Mouse (Mus musculus): Measurements from ENCODE around the gene Crxos.
"Not testable (repeated sequence)": the region's sequence is repeated elsewhere in the genome, so short reads cannot be mapped to it uniquely, and the experiment has no call there.

Crxos gene

DNA sequence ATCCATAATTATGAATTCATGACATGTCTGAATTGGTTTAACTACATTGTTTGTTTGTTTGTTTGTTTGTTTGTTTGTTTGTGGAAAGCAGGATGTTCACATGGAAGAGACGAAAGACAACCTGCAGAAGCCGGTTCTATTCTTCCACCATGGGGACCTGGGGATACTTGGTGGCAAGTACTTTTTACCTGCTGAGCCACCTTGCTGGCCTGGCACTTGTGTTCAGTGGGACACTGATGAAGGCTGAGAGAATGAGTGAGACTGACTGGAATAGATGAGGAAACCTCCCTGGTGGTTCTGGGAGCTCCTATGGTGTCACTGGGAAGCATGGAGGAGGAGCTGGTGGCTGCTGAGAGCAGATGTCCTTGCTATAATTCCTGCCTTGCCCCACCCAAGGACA is at the start of gene Crxos:
Gene Crxos, plus strand, starts transcription at position 301 of the 400 bp plus-strand sequence.
- no peak for DNase-seq

- DNase-seq = no peak
Measured at GRCm38 (mm10) chr7:15839578-15839977, 42.8 kb upstream of the Crxos start, which contains the start of gene Obox6. TSS of gene Obox6 (minus strand) at chr7:15839678.

DNA sequence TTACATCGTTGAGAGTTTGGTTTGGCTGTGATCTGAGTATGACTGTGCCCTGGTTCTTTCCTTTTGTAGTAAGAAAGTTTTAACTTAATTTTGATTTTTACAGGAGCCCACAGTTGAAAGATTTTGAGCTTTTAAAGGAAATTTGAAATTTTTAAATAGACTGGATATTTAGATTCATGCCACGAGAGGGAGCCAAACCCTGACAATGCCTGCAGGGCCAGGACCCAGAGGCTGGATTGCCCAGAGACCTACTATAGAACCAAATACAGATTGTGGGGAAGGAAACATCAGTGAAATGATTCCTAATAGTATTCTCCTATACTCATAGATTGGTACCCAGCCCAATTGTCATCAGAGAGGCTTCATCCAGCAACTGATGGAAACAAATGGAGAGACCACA is 22.8 kb upstream of the Crxos start:
- no peak for DNase-seq

DNA sequence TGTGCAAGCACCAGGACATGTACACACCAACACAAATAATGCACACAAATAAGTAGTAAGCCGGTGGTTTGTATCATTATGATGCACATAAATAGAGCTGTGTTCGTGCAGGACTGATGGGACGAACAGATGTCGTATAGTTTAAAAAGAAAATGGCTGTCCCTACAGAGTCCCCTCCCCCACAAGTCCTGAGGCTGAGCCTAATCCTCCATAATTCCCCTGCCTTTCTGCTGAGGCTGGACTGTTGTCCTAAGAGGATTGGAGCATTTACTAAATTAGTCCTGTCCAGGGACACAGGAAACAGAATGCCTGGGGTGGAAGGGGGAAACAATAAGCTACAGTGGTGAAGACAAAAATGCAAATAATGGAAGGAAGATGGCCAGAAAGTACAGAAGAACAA is 18.3 kb upstream of the Crxos start:
- no peak for DNase-seq

DNA sequence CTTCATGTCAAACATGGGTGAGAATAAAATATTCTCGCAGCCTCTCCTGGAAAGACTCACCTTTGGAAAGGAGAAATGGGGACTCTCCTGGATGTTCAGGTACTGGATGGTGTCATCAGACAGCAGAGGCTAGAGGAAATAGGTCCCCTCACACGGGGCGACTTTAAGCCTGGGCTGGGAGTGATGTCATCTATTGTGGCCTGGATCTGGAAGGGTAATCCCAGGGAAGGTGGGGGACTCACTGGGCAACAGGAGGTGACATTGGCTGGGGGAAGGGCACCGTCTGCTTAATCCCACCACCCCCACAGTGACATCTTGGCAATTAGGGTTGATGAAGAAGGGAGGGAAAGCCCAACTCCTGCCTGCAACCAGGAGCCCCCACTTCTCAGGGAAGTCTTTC is 2.7 kb upstream of the Crxos start, which contains the start of gene Crx:
Gene Crx, minus strand, starts transcription at position 213 of the 400 bp plus-strand sequence.
- DNase-seq = no peak

DNA sequence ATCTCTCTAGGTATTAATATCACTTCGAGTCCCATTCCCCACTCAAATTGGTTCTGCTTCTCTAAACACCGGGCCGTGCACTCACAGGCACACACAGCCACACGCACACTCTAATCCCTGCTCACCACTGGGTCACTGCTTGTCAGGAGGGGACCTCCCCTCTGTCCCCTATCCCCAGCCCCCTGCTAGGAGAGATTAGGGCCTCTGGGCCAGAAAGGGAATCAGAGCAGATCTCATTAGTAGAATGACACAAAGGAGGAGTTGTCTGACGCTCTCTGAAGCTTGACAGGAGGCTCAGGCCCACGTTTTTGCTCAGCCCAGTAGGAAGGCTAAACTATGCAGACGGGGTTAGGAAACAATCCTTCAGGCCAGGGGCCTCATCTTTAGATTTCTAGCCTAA is 1.0 kb upstream of the Crxos start:
- no peak for DNase-seq

GRCm38 (mm10) chr7:15881831-15882230 is 586 bp upstream of the Crxos start:
- no peak for DNase-seq

DNA sequence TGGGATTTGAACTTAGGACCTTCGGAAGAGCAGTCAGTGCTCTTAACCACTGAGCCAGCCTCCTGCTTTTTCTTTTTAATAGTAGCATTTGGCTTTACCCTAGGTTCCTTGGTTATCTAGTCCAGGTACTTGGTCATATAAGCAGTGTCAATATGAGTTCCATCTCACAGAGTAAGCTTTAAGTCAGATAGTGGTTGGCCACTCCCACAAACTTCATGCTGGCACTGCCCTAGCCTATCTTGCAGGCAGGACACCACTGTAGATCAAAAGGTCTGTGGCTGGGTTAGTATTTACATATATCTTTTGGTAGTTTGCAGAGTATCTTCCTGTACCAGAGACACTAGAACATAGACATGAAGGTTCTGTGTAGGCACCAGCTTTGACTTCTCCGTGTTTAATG is 1.7 kb downstream of the Crxos start:
- no peak for DNase-seq

DNA sequence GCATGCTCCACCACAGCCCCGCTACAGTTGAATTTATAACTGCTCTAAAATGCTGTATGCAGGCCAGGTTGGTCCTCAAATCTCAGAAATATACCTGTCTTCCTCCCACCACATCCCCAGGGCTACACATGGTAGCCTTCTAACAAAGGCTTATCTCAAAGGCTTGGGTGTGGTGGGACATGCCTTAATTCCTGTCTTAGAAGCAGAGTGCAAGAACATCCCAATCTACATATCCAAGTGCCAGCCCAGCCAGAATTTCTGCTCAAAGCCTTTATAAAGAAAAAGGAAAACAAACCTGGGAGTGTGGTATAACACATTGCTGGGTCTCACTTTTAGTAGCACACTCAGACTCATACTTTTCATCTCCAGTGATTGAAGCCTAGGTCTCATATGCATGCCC is 11.8 kb downstream of the Crxos start:
- DNase-seq = no peak

- DNase-seq = no peak
Measured at GRCm38 (mm10) chr7:15901366-15902048, 19.1 kb downstream of the Crxos start.

DNA sequence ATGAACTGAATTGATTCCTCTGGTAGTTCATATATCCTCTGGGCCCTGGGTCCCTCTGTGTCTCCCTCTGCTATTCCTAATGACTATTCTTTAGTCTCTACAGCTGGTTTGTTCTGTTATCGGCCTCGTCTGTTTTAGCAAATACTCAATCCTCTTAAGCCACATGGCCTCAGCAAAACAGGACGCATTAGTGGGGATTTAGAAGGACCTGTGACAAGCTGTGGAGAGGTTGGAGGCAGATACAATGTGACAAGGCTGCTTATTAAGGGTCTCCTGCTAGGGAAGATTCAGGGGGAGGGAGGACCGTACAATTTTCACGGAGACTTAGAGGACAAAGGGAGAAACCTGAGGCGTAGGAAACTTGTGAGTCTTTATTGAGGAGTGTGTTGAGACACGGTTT is 23.4 kb downstream of the Crxos start:
- DNase-seq = no peak

DNA sequence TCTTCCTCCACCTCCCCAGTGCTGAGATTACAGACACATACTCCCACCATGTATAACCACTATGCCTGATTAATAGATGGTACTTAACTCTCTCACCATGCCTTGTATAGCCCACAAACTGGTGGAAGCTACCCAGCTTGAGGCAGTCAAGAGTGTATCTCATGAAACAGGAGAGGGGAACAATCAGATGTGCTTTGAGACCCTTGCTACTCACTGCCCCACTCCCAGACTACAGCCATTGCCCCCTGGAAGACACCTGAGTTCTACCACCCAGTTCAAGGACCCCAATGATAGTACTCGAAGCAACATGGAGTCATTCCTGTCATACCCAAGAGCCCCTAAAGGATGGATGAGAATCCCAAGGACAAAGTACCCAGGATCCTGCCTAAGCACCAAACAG is 24.2 kb downstream of the Crxos start:
- no peak for DNase-seq

- DNase-seq = no peak
Measured at GRCm38 (mm10) chr7:15907971-15908590, 25.7 kb downstream of the Crxos start.

- DNase-seq = no peak
Measured at GRCm38 (mm10) chr7:15910521-15910920, 28.1 kb downstream of the Crxos start.

DNA sequence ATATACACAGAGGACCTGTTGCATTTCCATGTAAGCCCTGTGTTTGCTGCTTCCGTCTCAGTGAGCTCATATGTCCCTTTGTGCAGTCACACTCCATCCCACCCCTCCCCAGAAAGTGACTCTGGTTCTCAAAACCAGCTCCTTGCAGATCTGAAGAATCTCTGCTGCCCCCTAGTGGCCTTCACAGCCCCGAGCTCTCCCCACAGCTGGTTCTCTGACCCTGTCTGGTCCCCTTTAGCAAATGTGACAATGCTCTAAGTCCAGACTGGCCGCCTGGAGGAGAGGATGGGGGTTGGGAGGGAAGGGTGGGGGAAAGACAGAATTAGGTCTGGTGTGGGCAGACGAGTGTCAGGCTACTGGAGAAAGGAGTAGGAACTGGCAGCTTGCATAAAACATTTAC is 29.8 kb downstream of the Crxos start:
- no peak for DNase-seq

DNA sequence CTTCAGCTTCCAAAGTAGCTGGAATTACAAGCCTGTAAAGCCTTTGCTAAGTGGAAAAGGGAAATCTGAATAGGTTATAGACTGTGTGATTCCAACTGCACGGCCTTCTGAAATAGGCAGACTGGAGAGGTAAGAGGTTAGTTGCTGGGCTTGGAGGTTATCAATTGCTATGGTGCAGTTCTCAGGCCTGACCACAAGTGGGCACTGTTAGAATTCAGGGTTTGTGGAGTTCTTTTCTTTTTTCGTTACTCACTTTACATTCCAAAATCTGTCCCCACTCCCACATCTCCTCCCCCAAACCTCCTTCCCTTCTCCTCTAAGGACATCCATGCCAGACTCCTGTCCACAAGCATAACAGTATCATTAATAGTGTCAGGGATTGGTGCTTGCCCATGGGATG is 31.8 kb downstream of the Crxos start:
- DNase-seq = no peak

DNA sequence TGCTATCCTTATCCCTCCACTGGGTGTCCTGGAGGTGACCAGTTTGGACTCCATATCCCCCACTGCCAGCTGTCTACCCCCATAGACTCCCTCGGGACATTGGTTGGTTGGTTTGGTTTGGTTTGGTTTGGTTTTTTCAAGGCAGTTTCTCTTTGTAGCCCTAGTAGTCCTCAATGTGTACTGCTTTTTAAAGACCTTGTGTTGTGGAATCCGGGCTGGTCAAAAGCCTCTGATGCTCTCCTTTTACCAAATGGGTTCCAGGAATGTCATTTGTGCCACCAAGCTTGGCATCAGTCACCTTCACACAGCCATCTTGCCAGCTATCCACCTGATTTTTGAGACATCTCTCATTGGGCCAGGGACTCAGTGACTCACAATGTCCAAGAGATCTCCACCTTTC is 32.3 kb downstream of the Crxos start:
- DNase-seq = no peak

DNA sequence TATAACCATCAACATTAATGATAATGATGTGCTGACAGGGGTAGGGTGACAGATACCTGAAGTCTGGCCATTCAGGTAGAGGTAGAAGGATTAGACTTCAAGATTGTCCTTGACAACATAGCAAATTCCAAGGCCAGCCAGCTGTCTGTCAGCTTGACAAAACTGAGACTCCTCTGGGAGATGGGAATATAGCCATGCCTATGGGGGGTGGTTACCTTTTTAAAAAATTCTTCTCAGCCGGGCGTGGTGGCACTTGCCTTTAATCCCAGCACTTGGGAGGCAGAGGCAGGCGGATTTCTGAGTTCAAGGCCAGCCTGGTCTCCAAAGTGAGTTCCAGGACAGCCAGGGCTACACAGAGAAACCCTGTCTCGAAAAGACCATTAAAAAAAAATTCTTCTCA is 33.3 kb downstream of the Crxos start:
- DNase-seq = not testable (repeated sequence)

DNA sequence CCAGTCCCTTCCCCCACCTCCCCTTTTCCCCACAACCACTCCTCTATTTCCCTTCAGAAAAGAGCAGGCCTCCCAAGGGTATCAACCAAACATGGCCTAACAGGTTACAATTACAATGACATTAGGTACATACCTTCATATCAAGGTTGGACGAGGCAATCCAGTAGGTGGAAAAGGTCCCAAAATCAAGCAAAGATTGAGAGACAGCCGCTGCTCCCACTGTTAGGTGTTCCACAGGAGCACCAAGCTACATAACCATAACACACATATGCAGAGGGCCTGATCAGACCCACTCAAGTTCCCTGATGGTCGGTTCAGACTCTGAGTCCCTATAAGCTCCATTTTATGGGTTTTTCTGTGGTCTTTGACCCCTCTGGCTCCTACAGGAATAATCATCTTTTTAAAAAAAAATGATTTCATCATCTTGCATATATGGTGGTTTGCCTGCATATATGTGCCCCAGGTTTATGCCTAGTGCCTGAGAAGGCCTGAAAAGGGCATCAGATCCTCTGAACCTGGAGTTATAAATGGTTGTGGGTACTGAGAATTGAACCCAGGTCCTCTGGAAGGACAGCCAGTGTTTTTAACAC is 33.8 kb downstream of the Crxos start:
- no peak for DNase-seq

DNA sequence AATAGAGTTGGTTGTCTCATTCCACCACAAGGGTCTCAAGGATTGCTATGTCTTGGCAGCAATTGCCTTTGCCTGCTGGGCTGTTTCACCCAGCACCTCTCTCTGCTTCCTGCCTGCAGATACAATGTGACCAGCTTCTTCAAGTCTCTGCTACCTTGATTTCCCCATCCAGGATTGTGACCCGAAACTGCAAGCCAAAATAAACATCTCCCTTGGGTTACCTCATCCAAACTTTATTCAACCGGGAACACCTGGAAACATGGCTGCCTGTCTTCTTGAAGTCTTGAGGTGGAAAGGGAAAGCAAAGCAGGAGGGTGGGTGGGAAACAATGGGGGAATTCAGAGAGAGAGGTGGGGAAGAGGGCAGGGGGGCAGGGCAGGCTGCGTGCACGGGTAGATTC is 34.6 kb downstream of the Crxos start:
- no peak for DNase-seq

DNA sequence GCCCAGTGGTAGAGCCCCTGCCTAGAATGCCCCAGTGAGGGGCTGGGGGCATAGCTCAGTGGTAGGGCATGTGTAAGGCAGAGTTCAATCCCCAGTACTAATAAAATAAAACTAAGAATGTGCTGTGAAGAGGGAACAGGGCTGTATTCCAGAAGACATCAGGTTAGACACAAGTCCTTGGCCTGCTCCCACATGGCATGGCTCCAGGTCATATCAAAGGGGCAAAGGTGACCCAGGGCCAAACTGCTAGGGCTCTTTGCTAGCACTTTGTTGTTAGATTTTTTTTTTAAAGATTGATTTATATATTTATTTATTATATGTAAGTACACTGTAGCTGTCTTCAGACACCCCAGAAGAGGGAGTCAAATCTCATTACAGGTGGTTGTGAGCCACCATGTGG is 36.0 kb downstream of the Crxos start:
- no peak for DNase-seq

DNA sequence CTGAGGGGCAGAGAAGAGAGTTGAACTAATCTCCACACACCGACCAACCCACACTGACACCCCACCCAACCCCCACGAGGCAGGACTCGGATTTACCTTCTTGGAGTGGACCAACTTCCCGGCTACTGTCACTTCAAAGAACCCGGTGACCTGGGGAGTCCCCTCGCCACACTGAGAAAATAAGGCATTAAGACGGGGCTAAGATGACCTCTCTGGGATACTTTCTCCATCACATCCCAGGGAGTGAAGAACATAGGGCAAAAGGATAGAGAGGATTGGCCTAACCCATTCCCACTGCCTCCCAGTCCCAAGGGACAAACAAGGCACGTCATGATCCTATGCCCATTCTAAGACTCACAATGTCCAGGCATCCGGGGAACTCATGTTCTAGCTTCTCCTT is 37.5 kb downstream of the Crxos start:
- no peak for DNase-seq

DNA sequence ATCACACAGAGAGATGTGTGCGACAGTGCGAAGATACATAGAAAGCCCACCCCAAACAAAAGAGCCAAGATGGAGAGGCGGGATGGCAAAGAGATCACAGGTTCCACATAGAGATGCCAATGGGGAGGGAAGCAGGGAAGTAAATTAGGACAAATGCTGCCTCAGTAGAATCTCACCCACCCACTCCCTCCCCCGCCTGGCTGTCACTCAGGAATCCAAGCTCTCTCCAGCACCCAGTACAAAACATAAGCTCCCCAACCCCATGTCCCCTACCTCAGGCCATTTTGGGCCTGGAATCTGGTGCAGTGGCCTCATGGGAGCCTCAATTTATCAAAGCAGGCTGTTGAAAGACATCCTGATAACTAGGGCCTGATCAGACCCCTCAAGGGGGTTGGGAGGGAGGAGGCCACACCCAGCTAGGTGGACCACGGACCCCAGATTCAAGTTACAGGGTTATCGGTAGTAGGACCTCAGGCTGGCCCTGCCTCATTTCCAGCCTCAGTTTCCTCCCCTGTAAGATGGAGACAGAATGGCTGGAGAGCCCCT is 38.3 kb downstream of the Crxos start:
- DNase-seq = no peak

DNA sequence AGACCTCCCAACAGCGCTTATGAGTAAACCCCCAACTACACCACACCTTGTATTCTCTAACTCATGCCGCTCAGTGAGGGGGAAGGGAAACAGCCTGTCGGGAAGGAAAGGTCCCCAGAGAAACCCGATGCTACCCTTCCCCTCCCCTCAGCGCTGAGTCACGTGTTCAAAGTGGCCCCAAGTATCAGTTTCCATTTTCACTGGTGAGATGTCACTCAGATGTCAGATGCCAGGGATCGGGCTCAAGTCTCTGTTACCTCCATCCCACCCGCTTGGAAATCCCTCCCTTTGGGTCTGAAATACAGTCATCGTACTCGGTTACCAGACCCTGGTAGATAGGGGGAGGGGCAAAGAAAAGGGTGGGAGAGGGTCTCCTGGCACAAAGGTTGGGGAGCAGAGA is 39.4 kb downstream of the Crxos start:
- DNase-seq = no peak
